Mouse (Mus musculus) liver, postnatal 0 days (tissue): ENCODE measurements around the gene Yars. TPM values are rescaled to one million over a fixed set of nuclear protein-coding genes. Genes with fewer than 3 reads are reported as not detected.

Experiments
- ATAC-seq: fragments of 200-750 bp; cut with Nextera tagmentation; 2 replicates; pipeline ENCODE4 v1.8.0; 2017; ENCODE audit warnings: mild to moderate bottlenecking, moderate library complexity
- DNase-seq: peaks from one replicate; pipeline ENCODE4 v3.0.0-alpha.2; 2016
- H3K27ac ChIP-seq: fragments of 300-500 bp; sonication (generic); 2 replicates; pipeline ENCODE4 v1.5.1; 2014; ENCODE audit warnings: antibody characterized with exemption, moderate library complexity, mild to moderate bottlenecking, low read depth
- H3K27me3 ChIP-seq: fragments of 300-500 bp; sonication (generic); 2 replicates; pipeline ENCODE4 v1.6.1; 2014; ENCODE audit warnings: low read length, control low read depth, mixed read lengths; ENCODE audit not compliant: insufficient read depth
- H3K36me3 ChIP-seq: fragments of 300-500 bp; sonication (generic); replicated peaks from 2 replicates; pipeline ENCODE4 v1.6.1; 2014; ENCODE audit warnings: mild to moderate bottlenecking, control low read depth, low read length, moderate library complexity, mixed read lengths; ENCODE audit not compliant: insufficient read depth
- H3K4me1 ChIP-seq: fragments of 300-500 bp; sonication (generic); 2 replicates; pipeline ENCODE4 v1.6.1; 2014; ENCODE audit warnings: antibody characterized with exemption, mild to moderate bottlenecking, control low read depth; ENCODE audit not compliant: insufficient read depth
- H3K4me2 ChIP-seq: fragments of 300-500 bp; sonication (generic); 2 replicates; pipeline ENCODE4 v1.6.1; 2014; ENCODE audit warnings: low read depth, mild to moderate bottlenecking, low read length, moderate library complexity, mixed read lengths
- H3K4me3 ChIP-seq: fragments of 300-500 bp; sonication (generic); 2 replicates; pipeline ENCODE4 v1.5.1; 2014; ENCODE audit warnings: low read depth, low read length
- H3K9ac ChIP-seq: fragments of 300-500 bp; sonication (generic); replicated peaks from 2 replicates; pipeline ENCODE4 v1.6.1; 2014; ENCODE audit warnings: mild to moderate bottlenecking, moderate library complexity
- H3K9me3 ChIP-seq: fragments of 300-500 bp; sonication (generic); 2 replicates; pipeline ENCODE4 v1.6.1; 2016; ENCODE audit warnings: mild to moderate bottlenecking, control low read depth, low read length, mixed read lengths
- CTCF ChIP-seq: sonication (generic); IDR thresholded peaks from 2 replicates; pipeline ENCODE4 v1.5.1; 2016; ENCODE audit warnings: antibody characterized with exemption, low read depth
- EP300 ChIP-seq: IDR thresholded peaks from 2 replicates; pipeline ENCODE4 v1.6.1; 2016; ENCODE audit warnings: antibody characterized with exemption, low read depth, mild to moderate bottlenecking
- WGBS: fragments of 180-500 bp; shearing (Covaris S2); extraction: QIAGEN DNeasy Blood & Tissue Kit; methylation state at CpG from one replicate; pipeline ENCODE4 v1.1.7; 2014; ENCODE audit not compliant: insufficient replicate concordance; 5-methylcytosine and 5-hydroxymethylcytosine counted together
- polyA plus RNA-seq: library from polyadenylated mRNA; unstranded; fragments of >200 nt; fragmentation: Nextera tagmentation; extraction: Ambion mirVana; gene quantifications from 2 replicates; pipeline ENCODE4 v1.2.1, GENCODE M21; 2015

Yars gene
- polyA plus RNA-seq, 1 experiment from 2014 or later: 25.7 TPM

GRCm38 (mm10) chr4:129261196-129261595 lies 71.6 kb downstream of the Yars start, which contains the start of gene C77080:
Gene C77080, minus strand, starts transcription at chr4:129261404.
- H3K9ac ChIP-seq: no peak within 1 kb of the TSS
- no peak within 1 kb of the TSS for H3K27ac ChIP-seq
- H3K9me3 ChIP-seq: no peaks in the 10 kb centered on the region
- DNase-seq (no peak), ATAC-seq (no peak)
- H3K4me1 ChIP-seq: peaks cover 22% of the 10 kb centered on the region
- H3K4me2 ChIP-seq: no peak within 1 kb of the TSS
- 43% methylated on average over 3 of the region's 4 CpGs for WGBS
- no peaks in the 10 kb centered on the region for H3K27me3 ChIP-seq
- H3K4me3 ChIP-seq: no peak within 1 kb of the TSS
- no peak for TF ChIP-seq EP300
- H3K36me3 ChIP-seq: no peaks in the 10 kb centered on the region

GRCm38 (mm10) chr4:129263225-129264021 lies 73.9 kb downstream of the Yars start:
- peak overlapping the region; percentile 65 for H3K4me2 ChIP-seq
- TF ChIP-seq CTCF (no peak), EP300 (0 out of 2 replicates have a peak, but pooled peaks have one; percentile 52)
- peaks cover 16% of the 10 kb centered on the region for H3K4me1 ChIP-seq
- no peaks in the 10 kb centered on the region for H3K36me3 ChIP-seq
- DNase-seq (peak; percentile 72), ATAC-seq (peak; percentile 93)
- H3K9ac ChIP-seq: no peak overlapping the region
- no peaks in the 10 kb centered on the region for H3K9me3 ChIP-seq
- peak overlapping the region; percentile 48; the same call in 1 of the 2 replicates for H3K27ac ChIP-seq
- peak overlapping the region; percentile 26; the same call in 1 of the 2 replicates for H3K4me3 ChIP-seq
- no peaks in the 10 kb centered on the region for H3K27me3 ChIP-seq
- WGBS: 21% methylated on average over 19 of the region's 19 CpGs

- Histone ChIP-seq H3K9ac (no peak overlapping the region), H3K36me3 (no peaks in the 10 kb centered on the region), H3K27ac (no peak overlapping the region), H3K27me3 (no peaks in the 10 kb centered on the region), H3K4me3 (no peak overlapping the region), H3K4me2 (no peak overlapping the region), H3K4me1 (peaks cover 16% of the 10 kb centered on the region), H3K9me3 (no peaks in the 10 kb centered on the region)
- DNase-seq: no peak
- TF ChIP-seq CTCF (no peak), EP300 (no peak)
- 80% methylated on average over 4 of the region's 4 CpGs for WGBS
- ATAC-seq: no peak
Observed at GRCm38 (mm10) chr4:129266191-129266590, 76.6 kb downstream of the Yars start.

GRCm38 (mm10) chr4:129266821-129267220 lies 77.3 kb downstream of the Yars start:
- H3K36me3 ChIP-seq: no peaks in the 10 kb centered on the region
- DNase-seq (no peak), ATAC-seq (no peak)
- H3K27ac ChIP-seq: no peak overlapping the region
- no peak overlapping the region for H3K4me2 ChIP-seq
- peaks cover 16% of the 10 kb centered on the region for H3K4me1 ChIP-seq
- TF ChIP-seq EP300: no peak
- no peak overlapping the region for H3K4me3 ChIP-seq
- WGBS: 83% methylated on average over 5 of the region's 5 CpGs
- H3K9ac ChIP-seq: no peak overlapping the region
- no peaks in the 10 kb centered on the region for H3K27me3 ChIP-seq
- H3K9me3 ChIP-seq: no peaks in the 10 kb centered on the region

- WGBS: 35% methylated on average over 1 of the region's 1 CpGs
- no peak overlapping the region for H3K27ac ChIP-seq
- H3K36me3 ChIP-seq: no peaks in the 10 kb centered on the region
- no peak for DNase-seq
- H3K4me3 ChIP-seq: no peak overlapping the region
- no peak overlapping the region for H3K9ac ChIP-seq
- ATAC-seq: no peak
- H3K9me3 ChIP-seq: no peaks in the 10 kb centered on the region
- H3K4me2 ChIP-seq: no peak overlapping the region
- peaks cover 13% of the 10 kb centered on the region for H3K4me1 ChIP-seq
- TF ChIP-seq EP300: no peak
- no peaks in the 10 kb centered on the region for H3K27me3 ChIP-seq
Observed at GRCm38 (mm10) chr4:129268698-129269097, 79.1 kb downstream of the Yars start.

Other genes starting within 250 kb of the Yars start
- 1.6 and 1.8 TPM in 2 replicates for gene Azin2, start 227.3 kb upstream of the Yars start, polyA plus RNA-seq
- 276 and 291 TPM in 2 replicates for gene Ak2, start 197.8 kb upstream of the Yars start, polyA plus RNA-seq
- 5.5 and 6.0 TPM in 2 replicates for gene Rnf19b, start 131.5 kb upstream of the Yars start, polyA plus RNA-seq
- gene Tmem54, start 84.2 kb upstream of the Yars start, polyA plus RNA-seq: 0.26 TPM in 1 of 2 replicates, not detected in the other
- gene Hpca, start 67.7 kb upstream of the Yars start, polyA plus RNA-seq: 0.18 and 0.40 TPM in 2 replicates
- 0.32 and 0.52 TPM in 2 replicates for gene Fndc5, start 52.8 kb upstream of the Yars start, polyA plus RNA-seq
- gene S100pbp, start within 50 bp of the Yars start, polyA plus RNA-seq: 3.5 and 3.6 TPM in 2 replicates
- 1.4 and 1.8 TPM in 2 replicates for gene C77080, start 71.6 kb downstream of the Yars start, polyA plus RNA-seq
- gene Sync, start 97.9 kb downstream of the Yars start, polyA plus RNA-seq: 0.15 TPM in 1 of 2 replicates, not detected in the other
- gene Rbbp4, start 145.6 kb downstream of the Yars start, polyA plus RNA-seq: 163 and 167 TPM in 2 replicates
- gene Zbtb8os, start 145.9 kb downstream of the Yars start, polyA plus RNA-seq: 32.2 and 34.2 TPM in 2 replicates
- 1.9 and 2.3 TPM in 2 replicates for gene Zbtb8a, start 188.4 kb downstream of the Yars start, polyA plus RNA-seq